Mouse (Mus musculus) layer of hippocampus, adult 2 months (tissue): Measurements from ENCODE around the gene Soat2. TPM values are rescaled to one million over a fixed set of nuclear protein-coding genes. Genes with fewer than 3 reads are reported as not detected.

Experiments
- DNase-seq, 2 experiments: peaks; one replicate each; pipeline ENCODE4 v3.0.0; 2022; ENCODE audit warnings: low spot score in 2 of 2
- H3K27ac ChIP-seq: fragments of 200-600 bp; 2 replicates; pipeline ENCODE4 v1.8.1; 2022
- H3K4me3 ChIP-seq: fragments of 200-600 bp; 2 replicates; pipeline ENCODE4 v1.8.1; 2022; ENCODE audit warnings: mild to moderate bottlenecking
- CTCF ChIP-seq: fragments of 200-600 bp; conservative IDR thresholded peaks from 2 replicates; pipeline ENCODE4 v1.8.1; 2022; ENCODE audit warnings: antibody characterized with exemption, mild to moderate bottlenecking, moderate library complexity
- total RNA-seq, 2 experiments: library from RNA; stranded (reverse); gene quantifications; 2 replicates each; pipeline ENCODE4 v1.2.3; 2021

Soat2 gene
- total RNA-seq, 2 experiments from 2014 or later, result not detected

DNA sequence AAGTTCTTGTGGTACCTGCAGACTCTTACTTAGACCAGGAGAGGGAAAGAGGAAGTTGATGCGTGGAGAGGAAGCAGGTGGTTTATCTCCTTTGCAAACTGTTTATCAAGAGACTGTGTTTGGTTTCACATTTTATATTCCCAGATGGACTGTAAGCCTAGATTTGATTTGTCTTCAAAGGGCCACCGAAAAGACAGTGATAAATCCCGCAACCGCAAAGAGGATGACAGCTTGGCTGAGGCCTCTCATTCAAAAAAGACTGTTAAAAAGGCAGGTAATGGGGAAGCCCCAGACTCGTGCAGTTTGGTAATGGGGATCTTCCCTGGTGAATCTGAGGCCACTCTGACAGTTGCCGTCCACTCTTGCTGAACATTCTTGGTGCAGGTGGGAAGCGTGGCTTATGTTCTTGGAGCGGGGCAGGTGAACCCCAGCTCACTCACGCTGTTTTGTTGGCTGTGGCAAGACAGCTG, 57.8 kb downstream of the Soat2 start:
- Histone ChIP-seq H3K27ac (no peak overlapping the region), H3K4me3 (no peak overlapping the region)
- DNase-seq, result no peak
- TF ChIP-seq CTCF, result no peak

DNA sequence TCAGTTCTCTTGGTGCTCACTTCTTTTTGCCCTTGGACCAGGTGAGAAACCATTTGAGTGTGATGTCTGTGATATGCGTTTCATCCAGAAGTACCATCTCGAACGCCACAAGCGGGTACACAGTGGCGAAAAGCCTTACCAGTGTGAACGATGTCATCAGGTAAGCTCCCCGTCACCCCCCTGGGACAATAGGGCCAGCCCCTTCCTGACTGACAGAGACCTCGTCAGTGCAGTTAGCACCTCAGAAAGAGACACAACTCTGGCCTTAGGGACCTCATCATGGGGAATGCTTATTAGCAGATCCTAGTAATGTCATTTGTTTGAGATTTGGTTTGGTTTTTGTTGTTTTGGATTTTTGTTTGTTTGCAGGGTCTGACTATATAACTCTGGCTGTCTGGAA, 58.8 kb downstream of the Soat2 start:
- no peak for TF ChIP-seq CTCF
- Histone ChIP-seq H3K27ac (no peak overlapping the region), H3K4me3 (no peak overlapping the region)
- no peak for DNase-seq

DNA sequence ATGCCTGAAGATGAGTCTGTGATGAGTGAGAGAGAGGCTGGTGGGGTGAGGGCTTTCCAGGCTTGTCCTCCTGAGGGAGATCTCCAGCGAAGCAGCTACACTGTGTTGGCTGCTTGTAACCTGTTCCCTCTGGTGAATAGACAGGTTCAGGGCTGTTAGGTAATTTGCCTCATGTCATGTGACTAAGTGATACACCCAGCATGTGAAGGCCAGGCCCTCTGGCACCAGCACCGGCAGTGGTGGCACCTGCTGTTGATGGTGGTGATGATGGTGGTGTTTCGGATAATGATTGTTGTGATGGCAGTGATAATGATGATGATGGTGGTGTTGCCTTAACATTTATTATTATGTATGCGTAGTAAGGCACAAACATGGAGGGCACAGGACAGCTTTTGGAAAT, 60.5 kb downstream of the Soat2 start:
- Histone ChIP-seq H3K27ac (no peak overlapping the region), H3K4me3 (no peak overlapping the region)
- TF ChIP-seq CTCF, result no peak
- no peak for DNase-seq

DNA sequence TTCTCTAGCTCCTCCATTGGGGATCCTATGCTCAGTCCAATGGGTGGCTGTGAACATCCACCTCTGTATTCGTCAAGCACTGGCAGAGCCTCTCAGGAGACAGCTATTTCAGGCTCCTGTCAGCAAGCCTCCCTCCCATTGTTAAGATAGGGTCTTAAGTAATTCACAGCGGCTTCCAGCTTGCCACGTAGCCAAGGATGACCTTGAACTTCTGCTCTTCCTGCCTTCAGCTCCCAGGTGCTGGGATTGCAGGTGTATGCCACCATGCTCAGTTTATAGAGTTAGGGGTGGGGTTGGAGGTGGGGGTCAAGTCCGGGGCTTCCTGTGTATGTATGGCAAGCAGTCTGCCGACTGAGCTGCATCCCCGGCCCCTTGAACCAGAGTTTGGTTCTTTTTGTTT, 61.6 kb downstream of the Soat2 start:
- Histone ChIP-seq H3K27ac (no peak overlapping the region), H3K4me3 (no peak overlapping the region)
- DNase-seq, result no peak
- TF ChIP-seq CTCF, result no peak

Other genes starting within 250 kb of the Soat2 start
- gene Krt4, start 225.8 kb upstream of the Soat2 start, total RNA-seq, result not detected
- gene Krt79, start 210.2 kb upstream of the Soat2 start, total RNA-seq, result not detected
- gene Krt78, start 196.2 kb upstream of the Soat2 start, total RNA-seq, result not detected
- gene Krt8, start 146.0 kb upstream of the Soat2 start, total RNA-seq, result under 1 TPM in 1 of 2 experiments, not detected in 1; 0.26 TPM
- gene Krt18, start 122.3 kb upstream of the Soat2 start, total RNA-seq, result under 1 TPM; 0.32 to 0.67 TPM
- gene Eif4b, start 76.8 kb upstream of the Soat2 start, total RNA-seq, result 100 to 1,000 TPM; 196 to 199 TPM
- 10 to 100 TPM; 18.4 to 25.0 TPM for gene Tns2, start 50.1 kb upstream of the Soat2 start, total RNA-seq
- gene Spryd3, start 14.3 kb upstream of the Soat2 start, total RNA-seq, result 100 to 1,000 TPM; 151 to 155 TPM
- gene Igfbp6, start 6.2 kb upstream of the Soat2 start, total RNA-seq, result 1 to 10 TPM; 6.9 to 7.7 TPM
- 10 to 100 TPM; 68.3 to 76.5 TPM for gene Zfp740, start 52.7 kb downstream of the Soat2 start, total RNA-seq
- 10 to 100 TPM; 39.5 to 40.4 TPM for gene Csad, start 54.2 kb downstream of the Soat2 start, total RNA-seq
- gene Itgb7, start 81.4 kb downstream of the Soat2 start, total RNA-seq, result 1 to 10 TPM; 1.0 to 3.9 TPM
- 10 to 100 TPM; 12.2 to 14.1 TPM for gene Rarg, start 107.0 kb downstream of the Soat2 start, total RNA-seq
- not detected for gene Gm9918, start 120.0 kb downstream of the Soat2 start, total RNA-seq
- 10 to 100 TPM; 34.2 to 40.9 TPM for gene Mfsd5, start 128.9 kb downstream of the Soat2 start, total RNA-seq
- gene Espl1, start 145.7 kb downstream of the Soat2 start, total RNA-seq, result 1 to 10 TPM; 1.7 to 2.1 TPM
- 100 to 1,000 TPM; 433 to 437 TPM for gene Pfdn5, start 175.6 kb downstream of the Soat2 start, total RNA-seq
- gene Myg1, start 181.2 kb downstream of the Soat2 start, total RNA-seq, result 10 to 100 TPM; 61.0 to 70.2 TPM
- gene Aaas, start 200.2 kb downstream of the Soat2 start, total RNA-seq, result 10 to 100 TPM; 24.5 to 26.5 TPM
- gene Sp7, start 216.7 kb downstream of the Soat2 start, total RNA-seq, result under 1 TPM; 0.32 to 0.49 TPM